Mouse (Mus musculus) heart, postnatal 0 days (tissue): Measurements from ENCODE around the gene 4931406P16Rik.

Source experiments
- CTCF ChIP-seq: IDR thresholded peaks from 2 replicates; pipeline ENCODE4 v1.5.1; 2016; ENCODE audit warnings: antibody characterized with exemption, control low read depth, low read depth
- EP300 ChIP-seq: IDR thresholded peaks from 2 replicates; pipeline ENCODE4 v1.6.1; 2016; ENCODE audit warnings: antibody characterized with exemption, low read depth

DNA sequence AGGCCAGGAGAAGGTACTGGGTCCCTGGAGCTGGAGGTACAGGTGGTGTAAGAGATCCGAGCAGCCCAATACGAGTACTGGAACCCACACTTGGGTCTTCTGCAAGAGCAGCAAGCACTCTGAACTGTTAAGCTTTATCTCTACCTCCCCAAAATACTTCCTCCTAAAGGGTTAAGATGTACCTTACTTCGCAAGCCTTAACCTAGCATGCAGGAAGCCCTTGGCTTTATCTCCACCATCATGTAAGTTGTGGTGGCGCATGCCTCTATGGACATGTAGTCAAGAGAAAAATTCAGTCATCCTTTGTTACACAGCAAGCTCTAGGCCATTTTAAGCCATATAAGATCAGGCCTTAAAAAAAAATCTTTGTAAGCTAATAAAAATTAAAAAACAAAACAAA, 33.2 kb upstream of the 4931406P16Rik start:
- TF ChIP-seq CTCF (no peak), EP300 (no peak)
